Mouse (Mus musculus) lung, embryonic 15.5 days (tissue): ENCODE results near the gene Gjb5. TPM values are rescaled to one million over a fixed set of nuclear protein-coding genes. Genes with fewer than 3 reads are reported as not detected.

ENCODE experiments used
- ATAC-seq: fragments of 200-750 bp; cut with Nextera tagmentation; 2 replicates; pipeline ENCODE4 v1.8.0; 2017; ENCODE audit warnings: moderate number of reproducible peaks, borderline replicate concordance; ENCODE audit not compliant: low FRiP score, low TSS enrichment; ENCODE audit errors: extremely low read depth
- H3K27ac ChIP-seq: fragments of 300-500 bp; sonication (generic); 2 replicates; pipeline ENCODE4 v1.5.1; 2015; ENCODE audit warnings: moderate library complexity, mild to moderate bottlenecking, inconsistent platforms
- H3K27me3 ChIP-seq: fragments of 300-500 bp; sonication (generic); 2 replicates; pipeline ENCODE4 v1.6.1; 2015; ENCODE audit warnings: inconsistent platforms
- H3K36me3 ChIP-seq: fragments of 300-500 bp; sonication (generic); 2 replicates; pipeline ENCODE4 v1.6.1; 2015; ENCODE audit warnings: inconsistent platforms
- H3K4me1 ChIP-seq: fragments of 300-500 bp; sonication (generic); 2 replicates; pipeline ENCODE4 v1.6.1; 2015; ENCODE audit warnings: inconsistent platforms
- H3K4me2 ChIP-seq: fragments of 300-500 bp; sonication (generic); 2 replicates; pipeline ENCODE4 v1.6.1; 2015; ENCODE audit warnings: inconsistent platforms, mild to moderate bottlenecking, moderate library complexity
- H3K4me3 ChIP-seq: fragments of 300-500 bp; sonication (generic); 2 replicates; pipeline ENCODE4 v1.5.1; 2015; ENCODE audit warnings: mild to moderate bottlenecking, inconsistent platforms
- H3K9ac ChIP-seq: fragments of 300-500 bp; sonication (generic); 2 replicates; pipeline ENCODE4 v1.6.1; 2015; ENCODE audit warnings: inconsistent platforms
- H3K9me3 ChIP-seq: fragments of 300-500 bp; sonication (generic); 2 replicates; pipeline ENCODE4 v1.6.1; 2016; ENCODE audit warnings: inconsistent platforms
- WGBS: fragments of 180-500 bp; shearing (Covaris S2); methylation state at CpG from one replicate; pipeline ENCODE4 v1.1.7; 2015; 5-methylcytosine and 5-hydroxymethylcytosine counted together
- polyA plus RNA-seq: library from polyadenylated mRNA; unstranded; fragments of >200 nt; fragmentation: Nextera tagmentation; extraction: Ambion mirVana; gene quantifications from 2 replicates; pipeline ENCODE4 v1.2.1, GENCODE M21; 2015

Gene Gjb5
- 0.57 and 0.60 TPM in 2 replicates for polyA plus RNA-seq

- H3K36me3 ChIP-seq, result no peaks in the 10 kb centered on the region
- peaks cover 3% of the 10 kb centered on the region; the same call in 1 of the 2 replicates for H3K27me3 ChIP-seq
- no peaks in the 10 kb centered on the region for H3K9me3 ChIP-seq
- no peak within 1 kb of the TSS for H3K9ac ChIP-seq
- H3K27ac ChIP-seq, result no peak within 1 kb of the TSS
- H3K4me1 ChIP-seq, result peaks cover 9% of the 10 kb centered on the region
- no peak within 1 kb of the TSS for H3K4me2 ChIP-seq
- ATAC-seq, result peak; percentile 56; the same call in 1 of the 2 replicates
- no peak within 1 kb of the TSS for H3K4me3 ChIP-seq
- WGBS, result 32% methylated on average over 5 of the region's 5 CpGs
These were observed at the start of gene Gjb5 for GRCm38 (mm10) chr4:127358018-127358417. Gene Gjb5, minus strand, starts transcription at chr4:127358181.

GRCm38 (mm10) chr4:127402614-127403013 is 44.6 kb upstream of the Gjb5 start:
- no peak for ATAC-seq
- no peaks in the 10 kb centered on the region for H3K27me3 ChIP-seq
- WGBS, result 58% methylated on average over 3 of the region's 3 CpGs
- H3K4me3 ChIP-seq, result no peak overlapping the region
- no peak overlapping the region for H3K27ac ChIP-seq
- no peaks in the 10 kb centered on the region for H3K4me1 ChIP-seq
- H3K36me3 ChIP-seq, result no peaks in the 10 kb centered on the region
- H3K9ac ChIP-seq, result no peak overlapping the region
- no peaks in the 10 kb centered on the region for H3K9me3 ChIP-seq
- H3K4me2 ChIP-seq, result no peak overlapping the region

- no peak overlapping the region for H3K4me3 ChIP-seq
- no peak overlapping the region for H3K27ac ChIP-seq
- no peaks in the 10 kb centered on the region for H3K4me1 ChIP-seq
- H3K9me3 ChIP-seq, result no peaks in the 10 kb centered on the region
- H3K27me3 ChIP-seq, result no peaks in the 10 kb centered on the region
- H3K36me3 ChIP-seq, result no peaks in the 10 kb centered on the region
- H3K4me2 ChIP-seq, result no peak overlapping the region
- 84% methylated on average over 4 of the region's 4 CpGs for WGBS
- no peak for ATAC-seq
- no peak overlapping the region for H3K9ac ChIP-seq
These were observed 44.2 kb upstream of the Gjb5 start for GRCm38 (mm10) chr4:127402166-127402565.

GRCm38 (mm10) chr4:127400165-127401145 is 42.5 kb upstream of the Gjb5 start:
- Histone ChIP-seq H3K27ac (no peak overlapping the region), H3K9me3 (no peaks in the 10 kb centered on the region), H3K4me1 (peaks cover 4% of the 10 kb centered on the region; the same call in 1 of the 2 replicates), H3K4me2 (no peak overlapping the region), H3K9ac (no peak overlapping the region), H3K4me3 (no peak overlapping the region), H3K36me3 (no peaks in the 10 kb centered on the region), H3K27me3 (no peaks in the 10 kb centered on the region)
- WGBS, result 45% methylated on average over 11 of the region's 11 CpGs
- ATAC-seq, result no peak

GRCm38 (mm10) chr4:127395591-127395990 is 37.6 kb upstream of the Gjb5 start:
- no peak overlapping the region for H3K9ac ChIP-seq
- H3K4me1 ChIP-seq, result peaks cover 4% of the 10 kb centered on the region; the same call in 1 of the 2 replicates
- no peaks in the 10 kb centered on the region for H3K9me3 ChIP-seq
- no peak overlapping the region for H3K4me2 ChIP-seq
- H3K4me3 ChIP-seq, result no peak overlapping the region
- WGBS, result 40% methylated on average over 4 of the region's 4 CpGs
- H3K27me3 ChIP-seq, result no peaks in the 10 kb centered on the region
- no peaks in the 10 kb centered on the region for H3K36me3 ChIP-seq
- no peak for ATAC-seq
- H3K27ac ChIP-seq, result no peak overlapping the region

GRCm38 (mm10) chr4:127389645-127390044 is 31.7 kb upstream of the Gjb5 start:
- H3K9ac ChIP-seq, result no peak overlapping the region
- WGBS, result 28% methylated on average over 13 of the region's 13 CpGs

GRCm38 (mm10) chr4:127377344-127377743 is 19.4 kb upstream of the Gjb5 start:
- Histone ChIP-seq H3K9me3 (no peaks in the 10 kb centered on the region), H3K4me1 (0 out of 2 replicates have a peak, but pooled peaks cover 5% of the 10 kb centered on the region), H3K4me3 (no peak overlapping the region), H3K27ac (no peak overlapping the region), H3K36me3 (no peaks in the 10 kb centered on the region), H3K27me3 (no peaks in the 10 kb centered on the region), H3K4me2 (no peak overlapping the region), H3K9ac (no peak overlapping the region)
- ATAC-seq, result no peak
- WGBS, result 36% methylated on average over 4 of the region's 4 CpGs

More at GRCm38 (mm10) chr4:127389645-127390044, 31.7 kb upstream of the Gjb5 start:
- no peak overlapping the region for H3K4me2 ChIP-seq
- no peaks in the 10 kb centered on the region for H3K4me1 ChIP-seq
- H3K27me3 ChIP-seq, result peaks cover 6% of the 10 kb centered on the region; the same call in 1 of the 2 replicates
- no peaks in the 10 kb centered on the region for H3K9me3 ChIP-seq
- no peaks in the 10 kb centered on the region for H3K36me3 ChIP-seq
- H3K27ac ChIP-seq, result no peak overlapping the region
- H3K4me3 ChIP-seq, result no peak overlapping the region
- ATAC-seq, result no peak

GRCm38 (mm10) chr4:127375541-127376177 is 17.7 kb upstream of the Gjb5 start:
- H3K9me3 ChIP-seq, result no peaks in the 10 kb centered on the region
- H3K27ac ChIP-seq, result no peak overlapping the region
- H3K36me3 ChIP-seq, result no peaks in the 10 kb centered on the region
- H3K4me2 ChIP-seq, result no peak overlapping the region
- H3K4me1 ChIP-seq, result 0 out of 2 replicates have a peak, but pooled peaks cover 5% of the 10 kb centered on the region
- H3K27me3 ChIP-seq, result no peaks in the 10 kb centered on the region
- H3K4me3 ChIP-seq, result no peak overlapping the region
- WGBS, result 83% methylated on average over 17 of the region's 17 CpGs
- H3K9ac ChIP-seq, result no peak overlapping the region
- no peak for ATAC-seq

- Histone ChIP-seq H3K4me2 (no peak overlapping the region), H3K36me3 (no peaks in the 10 kb centered on the region), H3K9me3 (no peaks in the 10 kb centered on the region), H3K4me1 (0 out of 2 replicates have a peak, but pooled peaks cover 5% of the 10 kb centered on the region), H3K27me3 (no peaks in the 10 kb centered on the region; the same call in 1 of the 2 replicates), H3K4me3 (no peak overlapping the region), H3K27ac (no peak overlapping the region), H3K9ac (no peak overlapping the region)
- ATAC-seq, result no peak
- 87% methylated on average over 4 of the region's 4 CpGs for WGBS
These were observed 16.7 kb upstream of the Gjb5 start for GRCm38 (mm10) chr4:127374645-127375044.

- 25% methylated on average over 8 of the region's 8 CpGs for WGBS
- no peak for ATAC-seq
- no peak overlapping the region for H3K27ac ChIP-seq
- H3K9me3 ChIP-seq, result no peaks in the 10 kb centered on the region
- H3K4me3 ChIP-seq, result no peak overlapping the region
- no peak overlapping the region for H3K9ac ChIP-seq
- H3K36me3 ChIP-seq, result no peaks in the 10 kb centered on the region
- 0 out of 2 replicates have a peak, but pooled peaks cover 5% of the 10 kb centered on the region for H3K4me1 ChIP-seq
- no peak overlapping the region for H3K4me2 ChIP-seq
- H3K27me3 ChIP-seq, result no peaks in the 10 kb centered on the region; the same call in 1 of the 2 replicates
These were observed 15.5 kb upstream of the Gjb5 start for GRCm38 (mm10) chr4:127373491-127373890.

GRCm38 (mm10) chr4:127371546-127371945 is 13.6 kb upstream of the Gjb5 start:
- Histone ChIP-seq H3K27me3 (no peaks in the 10 kb centered on the region; the same call in 1 of the 2 replicates), H3K9ac (no peak overlapping the region), H3K36me3 (no peaks in the 10 kb centered on the region), H3K4me3 (no peak overlapping the region), H3K9me3 (no peaks in the 10 kb centered on the region), H3K27ac (no peak overlapping the region), H3K4me1 (0 out of 2 replicates have a peak, but pooled peaks cover 5% of the 10 kb centered on the region), H3K4me2 (no peak overlapping the region)
- ATAC-seq, result peak; percentile 47; the same call in 1 of the 2 replicates
- 45% methylated on average over 5 of the region's 5 CpGs for WGBS
